Mouse (Mus musculus): ENCODE measurements around the gene Syna. TPM values are rescaled to one million over a fixed set of nuclear protein-coding genes. Genes with fewer than 3 reads are reported as not detected.

Gene Syna
- polyA plus RNA-seq, 1 experiment from 2014 or later, result 0.33 TPM

DNA sequence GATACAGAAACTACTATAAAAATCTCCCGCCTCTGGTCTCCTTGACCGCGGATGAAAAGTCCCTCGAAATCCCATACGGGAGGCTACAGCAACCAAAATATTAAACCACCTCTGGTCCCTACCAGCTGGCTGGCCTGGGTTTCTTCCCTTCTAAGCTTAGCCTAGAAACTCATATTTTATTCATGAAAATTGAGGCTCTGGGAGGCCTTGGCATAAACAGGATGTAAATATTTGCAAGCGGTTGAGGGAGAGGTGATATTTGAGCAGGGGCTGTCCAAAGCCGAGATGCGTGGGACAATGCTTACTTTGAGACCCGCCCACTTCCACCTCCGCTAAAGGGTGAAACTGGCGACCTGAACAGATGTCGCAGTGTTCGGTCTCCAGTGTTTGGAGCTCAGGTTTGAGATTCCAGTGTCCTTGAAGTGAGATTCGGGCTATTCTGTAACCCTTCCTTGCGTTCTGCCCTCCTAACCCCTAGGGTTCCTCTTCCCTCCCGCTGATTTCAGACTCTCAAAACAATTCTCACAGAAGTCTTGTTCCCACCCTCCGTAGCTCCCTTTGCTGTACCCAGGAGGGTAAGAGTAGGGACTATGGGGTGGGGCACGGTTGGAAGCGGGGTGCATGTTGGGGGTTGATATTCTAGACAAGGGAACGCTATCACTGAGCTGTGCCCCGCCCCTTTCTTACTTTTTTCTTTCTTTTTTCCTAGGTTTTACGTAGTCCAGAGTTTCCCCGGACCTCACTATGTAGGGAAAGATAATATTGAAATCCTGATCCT lies 11.9 kb upstream of the Syna start:
- TF ChIP-seq CTCF (IDR thresholded peaks at IDR 0.05), result no peak
- CTCF ChIA-PET, result interaction anchor here (0.8 to 3.3 kb wide), 5 partner anchors 9 to 72 kb away, joined by 3 to 15 read pairs (median 4); partner anchors contain the start of genes Clip2 and Rfc2
- POLR2A ChIA-PET, result interaction anchor here (0.7 to 0.9 kb wide), 2 partner anchors 19 to 39 kb away, joined by 3 read pairs; no protein-coding TSS in a partner anchor
- in situ Hi-C loops (cut with MboI; ENCODE audit: low pct_unique_long_range_greater_than_20kb), result no loop called here
- no peak for DNase-seq (ENCODE audit: low read depth, low spot score)
- ATAC-seq, result no peak
- H3K27me3 ChIP-seq, result no peaks in the 10 kb centered on the region

- no peak for TF ChIP-seq CTCF (IDR thresholded peaks at IDR 0.05)
- ATAC-seq, result no peak
- POLR2A ChIA-PET, result interaction anchor here (1.3 kb wide), 1 partner anchor 11 kb away, joined by 4 read pairs; no protein-coding TSS in a partner anchor
- no peaks in the 10 kb centered on the region for H3K27me3 ChIP-seq
- in situ Hi-C loops (cut with MboI; ENCODE audit: low pct_unique_long_range_greater_than_20kb), result no loop called here
- no peak for DNase-seq (ENCODE audit: low read depth, low spot score)
- CTCF ChIA-PET, result interaction anchor here (2.9 kb wide), 1 partner anchor 14 kb away, joined by 17 read pairs; no protein-coding TSS in a partner anchor
Measured at GRCm38 (mm10) chr5:134568964-134569491, 9.1 kb upstream of the Syna start.

DNA sequence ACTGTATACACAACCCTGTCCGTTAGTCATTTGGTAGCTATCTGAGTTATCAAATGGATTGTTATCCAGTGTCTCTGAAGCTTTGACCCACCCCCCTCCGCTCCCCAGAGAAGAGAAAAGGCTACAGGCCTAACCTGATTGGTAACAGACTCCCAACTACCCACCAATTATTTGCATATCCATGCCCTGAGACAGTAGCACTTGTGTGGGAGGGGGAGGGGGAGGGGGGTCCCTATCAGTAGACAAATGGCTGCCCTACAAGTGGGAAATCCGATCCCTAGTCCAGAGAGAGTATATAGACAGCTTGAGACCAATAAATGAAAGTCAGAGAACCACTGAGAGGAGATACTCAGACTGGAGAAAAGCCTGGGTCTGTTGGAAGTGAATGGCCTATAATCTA lies 8.1 kb upstream of the Syna start:
- in situ Hi-C loops (cut with MboI; ENCODE audit: low pct_unique_long_range_greater_than_20kb), result no loop called here
- POLR2A ChIA-PET, result interaction anchor here (0.6 to 1.3 kb wide), 2 partner anchors 10 to 151 kb away, joined by 3 to 4 read pairs; no protein-coding TSS in a partner anchor
- ATAC-seq (no peak), DNase-seq (ENCODE audit: low read depth, low spot score) (no peak)
- TF ChIP-seq CTCF (IDR thresholded peaks at IDR 0.05), result no peak
- no peaks in the 10 kb centered on the region for H3K27me3 ChIP-seq
- CTCF ChIA-PET, result interaction anchor here (1.2 to 2.9 kb wide), 2 partner anchors 13 to 77 kb away, joined by 3 to 17 read pairs; no protein-coding TSS in a partner anchor

DNA sequence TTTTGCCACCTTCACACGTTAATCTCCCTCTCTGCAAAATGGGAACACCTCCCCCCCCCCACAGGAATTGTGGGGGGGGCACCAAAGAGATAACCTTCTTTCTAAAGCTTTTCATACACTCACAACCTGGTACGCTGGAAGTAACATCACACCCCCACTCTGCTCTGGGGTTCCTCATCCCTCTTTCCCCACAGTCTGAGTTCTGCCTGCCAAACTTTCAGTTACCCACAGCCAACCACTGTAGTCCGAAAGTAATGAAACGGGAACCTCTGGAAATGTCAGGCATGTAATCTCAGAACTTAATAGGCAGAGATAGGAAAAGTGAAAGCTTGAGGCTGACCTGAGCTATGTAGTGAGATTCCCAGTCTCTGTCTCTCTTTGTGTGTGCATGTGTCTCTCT lies 7.5 kb upstream of the Syna start:
- no peak for ATAC-seq
- CTCF ChIA-PET, result interaction anchor here (1.2 to 2.9 kb wide), 2 partner anchors 13 to 76 kb away, joined by 3 to 17 read pairs; no protein-coding TSS in a partner anchor

DNA sequence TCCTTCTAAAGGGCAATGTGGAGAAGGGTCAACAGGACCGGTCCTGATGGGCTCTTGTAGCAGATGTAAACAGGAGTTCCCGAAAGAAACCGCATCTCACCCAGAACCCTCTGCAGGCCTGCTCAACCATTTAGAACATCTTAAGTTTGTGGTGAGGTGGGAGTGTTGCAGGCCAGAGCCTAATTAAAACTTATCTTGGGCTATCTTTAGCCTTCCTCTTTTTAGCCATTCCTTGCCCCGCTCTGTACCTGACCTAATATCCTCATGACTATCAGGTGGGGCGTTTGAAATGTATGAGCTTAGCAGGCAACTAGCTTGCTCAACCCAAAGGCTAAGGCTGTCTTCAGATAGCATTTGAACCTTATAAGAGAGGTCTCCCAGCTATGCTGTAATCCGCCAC lies 5.7 kb upstream of the Syna start:
- ChIA-PET POLR2A (no interaction called here), CTCF (no interaction called here)
- no peak for ATAC-seq
- DNase-seq (ENCODE audit: low read depth, low spot score), result no peak
- TF ChIP-seq CTCF (IDR thresholded peaks at IDR 0.05), result no peak
- in situ Hi-C loops (cut with MboI; ENCODE audit: low pct_unique_long_range_greater_than_20kb), result no loop called here
- no peaks in the 10 kb centered on the region for H3K27me3 ChIP-seq

More for the DNA sequence above, 7.5 kb upstream of the Syna start:
- POLR2A ChIA-PET, result interaction anchor here (0.6 to 1.3 kb wide), 2 partner anchors 10 to 150 kb away, joined by 3 to 4 read pairs; no protein-coding TSS in a partner anchor
- no peaks in the 10 kb centered on the region for H3K27me3 ChIP-seq
- no peak for TF ChIP-seq CTCF (IDR thresholded peaks at IDR 0.05)
- in situ Hi-C loops (cut with MboI; ENCODE audit: low pct_unique_long_range_greater_than_20kb), result no loop called here
- DNase-seq (ENCODE audit: low read depth, low spot score), result no peak

GRCm38 (mm10) chr5:134564272-134564671 lies 4.3 kb upstream of the Syna start:
- ATAC-seq (no peak), DNase-seq (ENCODE audit: low read depth, low spot score) (no peak)
- no peaks in the 10 kb centered on the region for H3K27me3 ChIP-seq
- TF ChIP-seq CTCF (IDR thresholded peaks at IDR 0.05), result no peak
- in situ Hi-C loops (cut with MboI; ENCODE audit: low pct_unique_long_range_greater_than_20kb), result no loop called here
- POLR2A ChIA-PET, result no interaction called here
- CTCF ChIA-PET, result no interaction called here

DNA sequence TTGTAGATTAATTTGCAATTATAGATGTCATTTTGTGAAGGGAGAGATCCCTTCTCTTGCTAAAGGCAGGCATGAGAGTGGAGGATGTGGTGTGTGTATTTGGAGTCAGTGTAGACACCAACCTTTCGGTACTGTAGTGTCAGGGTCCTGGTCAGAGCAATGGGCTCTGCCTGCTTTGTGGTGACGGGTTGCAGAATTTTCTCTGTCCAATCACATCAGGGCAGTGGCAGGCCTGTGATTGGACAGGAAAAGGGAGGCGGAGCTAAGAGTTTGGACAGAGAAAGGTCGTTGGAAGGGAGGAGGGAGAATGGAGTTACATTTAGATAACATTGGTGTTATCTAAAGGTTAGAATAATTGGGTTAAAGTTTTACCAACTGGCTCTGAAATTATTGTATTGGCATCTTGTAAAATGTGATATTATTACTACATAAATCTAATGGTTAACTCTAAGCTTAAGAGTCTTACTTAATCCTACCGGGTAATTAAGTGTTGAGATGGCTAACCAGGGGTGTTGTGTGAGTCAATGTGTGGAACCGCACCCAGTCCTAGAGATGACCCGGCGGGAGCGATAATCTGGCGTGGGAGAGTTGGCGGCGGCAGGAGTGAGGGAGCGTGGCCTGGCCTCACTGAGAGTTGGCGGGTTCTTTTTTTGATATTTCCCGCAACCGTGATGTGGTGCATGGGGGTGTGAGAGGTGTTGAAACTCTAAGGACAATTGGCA lies 640 bp upstream of the Syna start:
- no peaks in the 10 kb centered on the region for H3K27me3 ChIP-seq
- POLR2A ChIA-PET, result no interaction called here
- no peak for TF ChIP-seq CTCF (IDR thresholded peaks at IDR 0.05)
- in situ Hi-C loops (cut with MboI; ENCODE audit: low pct_unique_long_range_greater_than_20kb), result no loop called here
- DNase-seq (ENCODE audit: low read depth, low spot score) (no peak), ATAC-seq (no peak)
- CTCF ChIA-PET, result no interaction called here

- no peaks in the 10 kb centered on the region for H3K27me3 ChIP-seq
- ATAC-seq (no peak), DNase-seq (ENCODE audit: low read depth, low spot score) (no peak)
- TF ChIP-seq CTCF (IDR thresholded peaks at IDR 0.05), result no peak
- in situ Hi-C loops (cut with MboI; ENCODE audit: low pct_unique_long_range_greater_than_20kb), result no loop called here
- POLR2A ChIA-PET, result interaction anchor here (0.7 kb wide), 1 partner anchor 26 kb away, joined by 3 read pairs; the partner anchor contains the start of gene Rfc2
- CTCF ChIA-PET, result interaction anchor here (0.7 to 3.6 kb wide), 6 partner anchors 12 to 64 kb away, joined by 3 to 17 read pairs (median 4); no protein-coding TSS in a partner anchor
Measured at GRCm38 (mm10) chr5:134555463-134556164, 4.4 kb downstream of the Syna start.

DNA sequence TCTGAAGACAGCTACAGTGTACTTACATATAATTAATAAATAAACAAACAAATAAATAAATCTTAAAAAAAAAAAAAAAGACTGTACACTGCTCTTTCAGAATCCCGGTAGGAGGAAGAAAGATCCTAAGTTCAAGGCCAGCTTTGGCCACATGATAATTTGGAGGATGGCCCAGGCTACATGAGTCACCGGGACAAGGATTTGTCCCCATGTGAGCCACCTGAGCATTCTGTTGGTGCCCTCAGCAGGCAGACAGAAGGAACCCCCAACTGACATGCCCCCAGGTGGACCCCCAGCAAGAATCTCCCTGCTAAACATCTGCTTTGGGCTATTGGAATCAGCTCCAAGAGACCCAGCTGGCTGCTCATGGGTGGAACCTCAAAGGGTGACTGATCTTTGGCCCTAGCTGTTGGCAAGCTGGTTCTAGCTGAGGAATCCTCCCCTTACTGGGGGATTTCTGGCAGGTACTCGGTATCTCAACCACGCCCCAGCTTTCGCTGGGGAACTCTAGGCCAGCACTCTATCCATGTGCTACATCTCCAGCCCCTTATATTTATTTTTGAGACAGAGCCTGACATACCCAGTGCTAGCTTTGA lies 5.9 kb downstream of the Syna start:
- H3K27me3 ChIP-seq, result no peaks in the 10 kb centered on the region
- DNase-seq (ENCODE audit: low read depth, low spot score), result no peak
- ChIA-PET CTCF (interaction anchor here (1.5 to 3.6 kb wide), 3 partner anchors 14 to 28 kb away, joined by 4 to 17 read pairs (median 14); partner anchors contain the start of gene Rfc2), POLR2A (interaction anchor here (0.8 kb wide), 1 partner anchor 22 kb away, joined by 4 read pairs; no protein-coding TSS in a partner anchor)
- TF ChIP-seq CTCF (IDR thresholded peaks at IDR 0.05), result no peak
- in situ Hi-C loops (cut with MboI; ENCODE audit: low pct_unique_long_range_greater_than_20kb), result no loop called here
- no peak for ATAC-seq

Measured in Patski (cell line).